Mouse (Mus musculus): ENCODE measurements around the gene Atp8a1. TPM values are rescaled to one million over a fixed set of nuclear protein-coding genes. Genes with fewer than 3 reads are reported as not detected.

Atp8a1 gene
- total and polyA plus RNA-seq, 3 experiments: 4.4 to 11.2 (median 5.5) TPM

DNA sequence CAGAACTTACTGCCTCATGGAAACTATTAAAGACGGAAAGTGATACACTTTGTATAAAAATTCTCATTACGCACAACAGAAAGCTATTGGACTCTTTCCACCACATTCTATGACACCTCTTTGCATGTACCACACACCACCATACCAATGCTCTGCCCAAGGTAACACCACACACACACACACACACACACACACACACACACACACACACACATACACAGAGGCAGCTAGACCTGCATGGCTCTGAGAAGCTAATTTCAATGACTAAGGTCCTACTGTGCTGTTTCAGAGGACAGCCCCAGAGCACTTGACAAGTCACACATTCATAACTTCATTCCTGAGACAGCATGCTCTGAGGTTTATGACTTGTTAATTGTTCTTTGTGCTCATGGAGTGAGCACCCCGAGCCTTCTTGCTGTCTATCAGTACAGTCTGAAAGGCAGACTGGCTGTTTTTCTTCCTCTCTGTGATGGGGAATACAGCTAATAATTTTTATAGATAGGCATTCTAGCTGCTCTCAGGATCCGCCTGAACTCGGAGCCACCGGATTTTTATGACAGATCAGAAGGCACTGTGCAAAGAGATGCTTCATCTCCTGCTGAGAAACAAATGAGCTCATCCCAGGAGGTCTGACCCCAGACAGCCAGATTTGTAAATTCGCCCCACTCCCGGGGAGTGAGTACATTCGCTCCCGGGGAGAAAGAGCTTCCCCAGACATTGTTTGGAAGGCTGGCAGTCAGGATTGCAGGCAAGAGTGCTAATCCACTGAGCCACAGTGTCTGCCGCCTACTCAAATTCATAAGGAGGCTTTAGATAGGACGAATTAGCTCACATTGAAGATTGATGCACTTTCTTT is 150.3 kb downstream of the Atp8a1 start:
- no peak overlapping the region for H3K9ac ChIP-seq (ENCODE audit: insufficient read depth, low read depth)
- no peak for DNase-seq (ENCODE audit: extremely low read depth)
- no peak overlapping the region for H3K27ac ChIP-seq (ENCODE audit: insufficient read depth, low read depth)
- H3K9me3 ChIP-seq (replicated peaks; ENCODE audit: low read length): no peaks in the 10 kb centered on the region
- no peak overlapping the region for H3K4me2 ChIP-seq (ENCODE audit: insufficient read depth, low read depth, poor library complexity, severe bottlenecking)
- H3K4me1 ChIP-seq (ENCODE audit: control insufficient read depth in 1 of 2, insufficient read depth in 2 of 2): no peaks in the 10 kb centered on the region
- no peak for TF ChIP-seq HCFC1 (IDR thresholded peaks at IDR 0.05; ENCODE audit: low read depth, low read length)
- TF ChIP-seq CHD2 (IDR thresholded peaks at IDR 0.05; ENCODE audit: low read length): no peak
- no peak for TF ChIP-seq RAD21 (IDR thresholded peaks at IDR 0.05; ENCODE audit: low read depth, low read length)
- TF ChIP-seq ZKSCAN1 (IDR thresholded peaks at IDR 0.05; ENCODE audit: borderline replicate concordance, low read depth, low read length): no peak
- TF ChIP-seq E2F4 (IDR thresholded peaks at IDR 0.05; ENCODE audit: insufficient replicate concordance, low read depth, low read length): no peak
- no peak for TF ChIP-seq IRF4 (IDR thresholded peaks at IDR 0.05; ENCODE audit: low read depth, low read length)
- TF ChIP-seq MAZ (IDR thresholded peaks at IDR 0.05; ENCODE audit: low read depth, low read length): no peak
- no peak for TF ChIP-seq ZNF384 (IDR thresholded peaks at IDR 0.05; ENCODE audit: low read depth, low read length)
- TF ChIP-seq JUND (conservative IDR thresholded peaks at IDR 0.05; ENCODE audit: low read depth, low read length): no peak
- TF ChIP-seq CHD1 (IDR thresholded peaks at IDR 0.05; ENCODE audit: low read depth, low read length): no peak
- no peak for TF ChIP-seq ZMIZ1 (IDR thresholded peaks at IDR 0.05; ENCODE audit: low read depth, low read length)
- no peak for TF ChIP-seq CTCF (conservative IDR thresholded peaks at IDR 0.05 in 1 of 2, IDR thresholded peaks at IDR 0.05 in 1 of 2; ENCODE audit: low read depth in 2 of 2, low read length in 2 of 2)
- TF ChIP-seq TBP (conservative IDR thresholded peaks at IDR 0.05; ENCODE audit: low read depth, low read length): no peak
- TF ChIP-seq TCF12 (IDR thresholded peaks at IDR 0.05; ENCODE audit: low read depth, low read length): no peak
- no peak for TF ChIP-seq GABPA (IDR thresholded peaks at IDR 0.05; ENCODE audit: insufficient replicate concordance, low read depth, low read length)
- TF ChIP-seq ELF1 (IDR thresholded peaks at IDR 0.05; ENCODE audit: low read depth, low read length): no peak
- TF ChIP-seq JUN (IDR thresholded peaks at IDR 0.05; ENCODE audit: insufficient read depth, low read depth, low read length): no peak
- no peaks in the 10 kb centered on the region; the same call in 1 of the 2 replicates for H3K79me2 ChIP-seq (replicated peaks; ENCODE audit: control insufficient read depth, extremely low read depth, insufficient read depth, poor library complexity, severe bottlenecking)
- dilution Hi-C loops (cut with MboI; ENCODE audit: extremely low pct_ligation_motif_present, extremely low pct_unique_long_range_greater_than_20kb, low sequenced_read_pairs): no loop called here
- H3K27me3 ChIP-seq (replicated peaks): no peaks in the 10 kb centered on the region
- peaks cover 6 to 23% of the 10 kb centered on the region in 2 experiments for H3K36me3 ChIP-seq (replicated peaks in 1 of 2; ENCODE audit: control insufficient read depth in 1 of 2, insufficient read depth in 1 of 2, low read length in 1 of 2)
- H3K4me3 ChIP-seq (replicated peaks in 1 of 3; ENCODE audit: low read depth in 2 of 3, low read length in 2 of 3, poor library complexity in 1 of 3): no peak overlapping the region
- in situ Hi-C loops (cut with MboI; ENCODE audit: low pct_ligation_motif_present, low pct_unique_long_range_greater_than_20kb, low sequenced_read_pairs): no loop called here

DNA sequence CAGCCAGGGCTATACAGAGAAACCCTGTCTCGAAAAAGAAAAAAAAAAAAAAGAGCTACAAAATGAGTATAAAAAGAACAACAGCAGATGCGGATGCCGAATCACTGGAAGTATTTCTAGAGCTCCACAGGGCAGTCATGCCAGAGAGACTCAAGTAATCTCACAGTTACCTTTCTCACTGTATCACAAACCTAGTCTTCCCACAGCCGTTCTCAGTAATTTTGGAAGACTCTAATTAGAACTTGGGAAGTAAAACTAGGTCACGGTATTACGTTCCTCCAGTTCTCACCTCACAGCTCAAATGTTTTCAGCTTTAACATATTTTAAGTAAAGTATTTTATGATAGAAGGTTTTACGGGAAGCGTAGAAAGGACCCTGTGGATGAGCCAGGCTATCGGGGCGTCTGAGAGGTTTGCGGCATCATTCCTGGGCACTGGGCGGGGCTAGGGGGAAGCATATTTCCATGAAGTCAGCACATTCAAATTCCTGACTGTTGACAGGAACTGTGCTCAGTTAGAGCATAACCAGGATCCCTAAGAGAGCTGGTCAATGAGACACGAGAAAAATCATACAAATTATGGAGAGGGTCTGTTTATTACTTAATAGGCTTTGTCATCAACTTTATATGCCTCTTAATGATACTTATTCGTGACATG is 152.1 kb downstream of the Atp8a1 start:
- no peaks in the 10 kb centered on the region for H3K4me1 ChIP-seq (ENCODE audit: control insufficient read depth in 1 of 2, insufficient read depth in 2 of 2)
- dilution Hi-C loops (cut with MboI; ENCODE audit: extremely low pct_ligation_motif_present, extremely low pct_unique_long_range_greater_than_20kb, low sequenced_read_pairs) (no loop called here), in situ Hi-C loops (cut with MboI; ENCODE audit: low pct_ligation_motif_present, low pct_unique_long_range_greater_than_20kb, low sequenced_read_pairs) (no loop called here)
- no peak overlapping the region for H3K9ac ChIP-seq (ENCODE audit: insufficient read depth, low read depth)
- TF ChIP-seq BHLHE40 (IDR thresholded peaks at IDR 0.05; ENCODE audit: low read depth, low read length) (no peak), RAD21 (IDR thresholded peaks at IDR 0.05; ENCODE audit: low read depth, low read length) (no peak), POLR2AphosphoS2 (IDR thresholded peaks at IDR 0.05; ENCODE audit: low read depth, low read length) (no peak), ZMIZ1 (IDR thresholded peaks at IDR 0.05; ENCODE audit: low read depth, low read length) (no peak), UBTF (IDR thresholded peaks at IDR 0.05; ENCODE audit: low read depth, low read length) (no peak), MEF2A (IDR thresholded peaks at IDR 0.05; ENCODE audit: borderline replicate concordance, low read depth, low read length) (no peak), ZKSCAN1 (IDR thresholded peaks at IDR 0.05; ENCODE audit: borderline replicate concordance, low read depth, low read length) (no peak), CTCF (conservative IDR thresholded peaks at IDR 0.05 in 1 of 2, IDR thresholded peaks at IDR 0.05 in 1 of 2; ENCODE audit: low read depth in 2 of 2, low read length in 2 of 2) (no peak), GABPA (IDR thresholded peaks at IDR 0.05; ENCODE audit: insufficient replicate concordance, low read depth, low read length) (no peak), PAX5 (IDR thresholded peaks at IDR 0.05; ENCODE audit: low read length) (no peak), TBP (conservative IDR thresholded peaks at IDR 0.05; ENCODE audit: low read depth, low read length) (no peak), MXI1 (IDR thresholded peaks at IDR 0.05; ENCODE audit: low read depth, low read length) (no peak), ZC3H11A (IDR thresholded peaks at IDR 0.05; ENCODE audit: low read depth, low read length) (no peak), MAZ (IDR thresholded peaks at IDR 0.05; ENCODE audit: low read depth, low read length) (no peak), IRF4 (IDR thresholded peaks at IDR 0.05; ENCODE audit: low read depth, low read length) (no peak)
- H3K27ac ChIP-seq (ENCODE audit: insufficient read depth, low read depth): no peak overlapping the region
- no peaks in the 10 kb centered on the region for H3K27me3 ChIP-seq (replicated peaks)
- H3K4me2 ChIP-seq (ENCODE audit: insufficient read depth, low read depth, poor library complexity, severe bottlenecking): no peak overlapping the region
- H3K9me3 ChIP-seq (replicated peaks; ENCODE audit: low read length): no peaks in the 10 kb centered on the region
- H3K79me2 ChIP-seq (replicated peaks; ENCODE audit: control insufficient read depth, extremely low read depth, insufficient read depth, poor library complexity, severe bottlenecking): no peaks in the 10 kb centered on the region
- peaks cover 0 to 9% of the 10 kb centered on the region in 2 experiments for H3K36me3 ChIP-seq (replicated peaks in 1 of 2; ENCODE audit: control insufficient read depth in 1 of 2, insufficient read depth in 1 of 2, low read length in 1 of 2)
- H3K4me3 ChIP-seq (replicated peaks in 1 of 3; ENCODE audit: low read depth in 2 of 3, low read length in 2 of 3, poor library complexity in 1 of 3): no peak overlapping the region
- DNase-seq (ENCODE audit: extremely low read depth): no peak

Data from CH12.LX (cell line).